Mouse (Mus musculus) c-Kit-positive CD71-positive TER-119-positive erythroid progenitor cells, embryonic 14.5 days (primary cell): ENCODE data around the gene Tmem129.

Experiments
- DNase-seq: peaks from one replicate; pipeline ENCODE4 v3.0.0-alpha.2; 2013; ENCODE audit warnings: low spot score

Gene Tmem129

GRCm38 (mm10) chr5:33637606-33638350 is 20.4 kb downstream of the Tmem129 start:
- DNase-seq, result no peak

- no peak for DNase-seq
Observed at GRCm38 (mm10) chr5:33635361-33635760, 22.9 kb downstream of the Tmem129 start.

- DNase-seq, result no peak
Observed at GRCm38 (mm10) chr5:33632526-33632925, 25.7 kb downstream of the Tmem129 start.

- DNase-seq, result no peak
Observed at GRCm38 (mm10) chr5:33630615-33631014, 27.6 kb downstream of the Tmem129 start.

GRCm38 (mm10) chr5:33630061-33630460 is 28.2 kb downstream of the Tmem129 start:
- peak; percentile 75 for DNase-seq

- peak; percentile 96 for DNase-seq
Observed at GRCm38 (mm10) chr5:33629301-33629987, 28.8 kb downstream of the Tmem129 start, which contains the start of the genes Fam53a and Gm9903. Gene Fam53a, minus strand, starts transcription at chr5:33629635. Gene Gm9903, plus strand, starts transcription at chr5:33629925.

- no peak for DNase-seq
Observed at GRCm38 (mm10) chr5:33628820-33629300, 29.4 kb downstream of the Tmem129 start.

- no peak for DNase-seq
Observed at GRCm38 (mm10) chr5:33627968-33628367, 30.2 kb downstream of the Tmem129 start.

GRCm38 (mm10) chr5:33623766-33624165 is 34.5 kb downstream of the Tmem129 start:
- DNase-seq, result no peak

GRCm38 (mm10) chr5:33622671-33623070 is 35.5 kb downstream of the Tmem129 start:
- no peak for DNase-seq

- no peak for DNase-seq
Observed at GRCm38 (mm10) chr5:33614391-33614790, 43.8 kb downstream of the Tmem129 start.

- no peak for DNase-seq
Observed at GRCm38 (mm10) chr5:33611795-33612194, 46.4 kb downstream of the Tmem129 start.

- DNase-seq, result no peak
Observed at GRCm38 (mm10) chr5:33609226-33609625, 49.0 kb downstream of the Tmem129 start.

- DNase-seq, result no peak
Observed at GRCm38 (mm10) chr5:33607434-33607833, 50.8 kb downstream of the Tmem129 start.

GRCm38 (mm10) chr5:33606631-33607030 is 51.6 kb downstream of the Tmem129 start:
- no peak for DNase-seq

GRCm38 (mm10) chr5:33605314-33605713 is 52.9 kb downstream of the Tmem129 start:
- no peak for DNase-seq
